Mouse (Mus musculus): ENCODE results near the gene Hoxa3. TPM values are rescaled to one million over a fixed set of nuclear protein-coding genes. Genes with fewer than 3 reads are reported as not detected.

Hoxa3 gene
- polyA plus RNA-seq, 1 experiment from 2014 or later = not detected

DNA sequence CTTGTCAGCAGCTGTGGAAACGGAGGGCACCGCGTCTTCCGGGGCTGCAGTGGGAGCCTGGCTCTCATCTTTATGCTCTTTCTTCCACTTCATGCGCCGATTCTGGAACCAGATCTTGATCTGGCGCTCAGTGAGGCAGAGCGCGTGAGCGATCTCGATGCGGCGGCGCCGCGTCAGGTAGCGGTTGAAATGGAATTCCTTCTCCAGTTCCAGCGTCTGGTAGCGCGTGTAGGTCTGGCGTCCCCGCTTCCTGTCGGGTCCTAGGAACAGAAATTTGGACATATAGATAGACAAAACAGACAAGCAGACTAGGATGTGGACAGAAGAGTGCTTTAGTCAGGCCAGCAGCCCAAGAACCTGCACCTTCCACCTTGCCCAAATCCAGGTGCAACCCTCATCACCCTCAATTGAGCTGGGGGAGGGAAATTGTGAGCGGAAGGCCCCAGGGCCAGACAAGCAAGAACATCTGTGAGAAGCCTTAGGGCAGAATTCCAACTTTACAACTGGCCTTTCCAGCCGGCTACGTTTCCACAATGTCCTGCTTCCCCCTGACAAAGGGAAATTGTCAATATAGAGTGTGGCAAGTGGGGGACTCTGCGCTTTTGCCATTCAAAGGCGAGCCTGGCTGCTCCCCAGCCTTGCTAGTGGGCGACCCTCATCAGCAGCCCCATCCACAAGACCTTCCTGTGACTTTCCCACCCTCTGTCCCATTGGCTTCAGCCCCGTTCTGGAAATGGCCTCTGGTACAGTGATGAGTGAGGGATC lies 2.8 kb upstream of the Hoxa3 start:
- Histone ChIP-seq H3K4me1 (replicated peaks; ENCODE audit: control insufficient read depth, insufficient read depth, low read length) (peaks cover 10% of the 10 kb centered on the region), H3K4me3 (replicated peaks; ENCODE audit: low read length) (no peak overlapping the region), H3K36me3 (ENCODE audit: control insufficient read depth, insufficient read depth) (no peaks in the 10 kb centered on the region), H3K4me2 (ENCODE audit: low read length) (no peak overlapping the region), H3K27me3 (replicated peaks; ENCODE audit: control insufficient read depth, insufficient read depth, low read length) (peaks cover 95% of the 10 kb centered on the region), H3K9me3 (ENCODE audit: control insufficient read depth, low read length) (no peaks in the 10 kb centered on the region), H3K27ac (ENCODE audit: low read length) (no peak overlapping the region), H3K9ac (replicated peaks; ENCODE audit: low read depth, low read length) (no peak overlapping the region)
- 1% methylated on average over 30 of the region's 30 CpGs for WGBS
- no peak for ATAC-seq

DNA sequence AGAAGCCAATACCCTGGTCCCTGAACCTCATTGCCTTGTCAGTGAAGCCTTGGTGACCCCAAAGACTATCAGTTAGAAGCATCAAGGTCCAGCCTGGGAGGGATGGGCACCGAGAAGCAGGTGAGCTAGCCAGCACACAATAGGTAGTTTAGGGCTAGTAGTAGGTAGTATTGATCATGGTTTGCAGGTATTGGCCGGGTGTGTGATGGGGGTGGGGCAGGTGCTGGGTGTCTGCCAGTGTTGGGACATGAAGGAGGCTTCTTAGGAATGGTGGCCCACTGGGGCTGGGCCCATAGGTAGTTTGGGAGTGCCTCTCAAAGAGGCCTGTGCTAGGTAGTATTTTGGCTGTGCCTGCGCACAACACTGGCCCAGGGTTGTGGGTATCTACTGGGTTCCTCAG lies 1.9 kb upstream of the Hoxa3 start:
- Histone ChIP-seq H3K9ac (replicated peaks; ENCODE audit: low read depth, low read length) (no peak overlapping the region), H3K4me3 (replicated peaks; ENCODE audit: low read length) (no peak overlapping the region), H3K4me1 (replicated peaks; ENCODE audit: control insufficient read depth, insufficient read depth, low read length) (peaks cover 10% of the 10 kb centered on the region), H3K9me3 (ENCODE audit: control insufficient read depth, low read length) (no peaks in the 10 kb centered on the region), H3K4me2 (ENCODE audit: low read length) (no peak overlapping the region), H3K36me3 (ENCODE audit: control insufficient read depth, insufficient read depth) (no peaks in the 10 kb centered on the region), H3K27me3 (replicated peaks; ENCODE audit: control insufficient read depth, insufficient read depth, low read length) (peaks cover 94% of the 10 kb centered on the region), H3K27ac (ENCODE audit: low read length) (no peak overlapping the region)
- 17% methylated on average over 3 of the region's 3 CpGs for WGBS
- no peak for ATAC-seq

DNA sequence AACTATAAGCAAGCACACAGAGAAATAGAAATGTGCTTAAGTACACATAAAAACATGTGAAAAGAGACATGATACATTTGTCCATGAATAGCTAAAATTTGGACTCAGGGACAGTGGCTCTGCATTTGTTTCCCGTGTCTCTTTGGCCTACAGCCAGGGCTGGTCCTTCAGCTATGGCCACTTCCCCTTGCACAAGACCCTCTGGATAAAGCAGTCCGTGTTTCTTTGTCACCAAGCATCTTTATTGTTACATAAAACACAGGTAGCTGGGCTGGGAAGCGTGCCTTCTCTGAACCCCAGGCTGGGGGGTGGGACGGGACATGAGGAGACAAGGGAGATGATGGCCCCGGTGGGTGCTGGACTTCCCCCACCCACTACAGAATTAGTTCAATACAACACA lies 1.1 kb upstream of the Hoxa3 start:
- Histone ChIP-seq H3K4me1 (replicated peaks; ENCODE audit: control insufficient read depth, insufficient read depth, low read length) (peaks cover 10% of the 10 kb centered on the region), H3K9ac (replicated peaks; ENCODE audit: low read depth, low read length) (no peak overlapping the region), H3K36me3 (ENCODE audit: control insufficient read depth, insufficient read depth) (no peaks in the 10 kb centered on the region), H3K27me3 (replicated peaks; ENCODE audit: control insufficient read depth, insufficient read depth, low read length) (peaks cover 94% of the 10 kb centered on the region), H3K4me3 (replicated peaks; ENCODE audit: low read length) (no peak overlapping the region), H3K9me3 (ENCODE audit: control insufficient read depth, low read length) (no peaks in the 10 kb centered on the region), H3K4me2 (ENCODE audit: low read length) (no peak overlapping the region), H3K27ac (ENCODE audit: low read length) (no peak overlapping the region)
- ATAC-seq = no peak
- WGBS = 6% methylated on average over 5 of the region's 5 CpGs

DNA sequence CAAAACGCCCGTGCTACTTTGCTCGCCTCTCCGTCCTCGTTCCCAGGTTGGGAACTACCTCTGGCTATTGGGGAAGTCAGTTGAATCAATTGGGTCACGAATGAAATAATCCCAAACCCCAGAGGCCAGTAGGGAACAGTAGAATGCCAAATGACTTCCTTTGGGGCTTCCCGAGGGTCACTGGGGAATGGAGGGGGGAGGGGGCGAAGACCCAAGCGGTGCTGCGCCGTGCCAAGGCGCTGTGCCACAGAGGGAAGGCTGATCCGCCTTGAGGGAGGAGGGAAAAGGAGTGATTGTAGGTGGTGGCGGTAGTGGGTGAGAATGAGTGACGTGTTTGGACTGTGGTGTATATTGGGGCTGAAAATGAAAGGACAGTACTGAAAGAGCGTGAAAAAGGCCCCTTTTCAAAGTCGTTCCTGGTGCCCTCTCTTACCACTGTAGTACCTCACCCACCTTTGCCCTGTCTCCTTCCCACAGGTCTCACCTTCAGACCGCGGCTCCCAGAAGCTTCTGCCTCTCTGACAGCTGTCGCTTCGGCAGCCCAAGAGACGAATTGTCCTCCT lies 499 bp downstream of the Hoxa3 start:
- Histone ChIP-seq H3K36me3 (ENCODE audit: control insufficient read depth, insufficient read depth) (no peaks in the 10 kb centered on the region), H3K9ac (replicated peaks; ENCODE audit: low read depth, low read length) (no peak overlapping the region), H3K27me3 (replicated peaks; ENCODE audit: control insufficient read depth, insufficient read depth, low read length) (peaks cover 96% of the 10 kb centered on the region), H3K27ac (ENCODE audit: low read length) (no peak overlapping the region), H3K4me1 (replicated peaks; ENCODE audit: control insufficient read depth, insufficient read depth, low read length) (peaks cover 10% of the 10 kb centered on the region), H3K9me3 (ENCODE audit: control insufficient read depth, low read length) (no peaks in the 10 kb centered on the region), H3K4me3 (replicated peaks; ENCODE audit: low read length) (no peak overlapping the region), H3K4me2 (ENCODE audit: low read length) (no peak overlapping the region)
- ATAC-seq = no peak
- WGBS = 1% methylated on average over 22 of the region's 22 CpGs

DNA sequence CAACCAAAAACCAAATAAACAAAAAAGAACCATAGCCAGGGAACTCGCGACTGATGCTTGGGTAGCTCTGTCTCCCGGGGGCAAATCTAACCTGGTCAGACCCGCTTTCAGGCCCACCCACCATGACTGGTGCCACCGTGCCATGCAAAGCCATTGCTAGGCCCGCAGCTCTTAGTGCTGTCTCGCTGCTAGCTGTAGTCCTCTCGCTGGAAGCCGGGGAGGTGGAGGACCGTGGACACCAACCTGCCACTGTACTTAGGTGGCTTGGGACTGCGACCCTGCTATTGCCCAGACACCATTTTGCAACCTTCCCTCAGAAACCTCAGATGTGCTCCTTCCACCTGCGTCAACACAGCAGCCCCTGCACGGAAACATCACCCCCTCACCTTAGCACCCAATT lies 1.2 kb downstream of the Hoxa3 start:
- H3K27ac ChIP-seq (ENCODE audit: low read length) = no peak overlapping the region
- no peak overlapping the region for H3K4me3 ChIP-seq (replicated peaks; ENCODE audit: low read length)
- no peak overlapping the region for H3K4me2 ChIP-seq (ENCODE audit: low read length)
- 0 out of 2 replicates have a peak, but pooled peaks have one; percentile 36 for ATAC-seq
- no peaks in the 10 kb centered on the region for H3K9me3 ChIP-seq (ENCODE audit: control insufficient read depth, low read length)
- 3% methylated on average over 13 of the region's 13 CpGs for WGBS
- no peak overlapping the region for H3K9ac ChIP-seq (replicated peaks; ENCODE audit: low read depth, low read length)
- H3K36me3 ChIP-seq (ENCODE audit: control insufficient read depth, insufficient read depth) = no peaks in the 10 kb centered on the region
- H3K4me1 ChIP-seq (replicated peaks; ENCODE audit: control insufficient read depth, insufficient read depth, low read length) = peaks cover 4% of the 10 kb centered on the region
- H3K27me3 ChIP-seq (replicated peaks; ENCODE audit: control insufficient read depth, insufficient read depth, low read length) = peaks cover 96% of the 10 kb centered on the region

DNA sequence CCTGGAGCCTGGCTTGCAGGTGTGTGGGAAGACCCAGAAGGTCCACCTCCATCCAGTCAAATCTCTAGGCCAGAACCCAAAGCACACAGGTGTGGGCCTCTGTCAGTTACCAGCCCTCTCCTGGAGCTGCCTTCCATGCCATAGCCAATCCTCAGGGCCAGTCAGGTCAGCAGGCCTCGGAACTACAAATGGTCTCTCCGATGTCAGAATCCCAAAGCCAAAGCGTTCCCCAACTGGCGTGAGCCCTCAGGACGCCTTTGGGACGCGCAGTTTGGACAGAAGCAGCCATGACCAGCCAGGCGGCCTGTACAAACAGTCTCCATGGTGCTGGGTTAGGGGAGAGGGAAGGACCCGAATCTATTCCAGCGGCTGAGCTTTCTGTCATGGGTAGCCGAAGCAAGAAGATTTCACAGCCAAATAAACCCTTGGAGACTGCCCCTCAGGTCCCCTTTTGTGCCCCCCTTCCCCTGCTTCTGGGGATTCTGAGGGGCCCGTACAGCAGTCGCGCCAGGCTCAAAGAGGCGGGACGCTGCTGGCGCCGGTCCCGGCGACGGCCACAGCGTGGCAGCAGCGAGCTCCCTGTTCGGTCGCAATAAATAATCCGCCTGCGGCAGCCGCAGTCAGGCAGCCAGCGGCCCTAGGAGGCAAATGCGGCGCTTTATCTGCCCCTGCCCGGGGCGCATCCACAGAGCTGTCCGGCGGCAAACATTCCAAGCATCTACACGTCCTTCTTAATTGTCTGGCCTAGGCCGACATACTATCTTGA lies 1.8 kb downstream of the Hoxa3 start:
- under 1% methylated on average over 37 of the region's 37 CpGs for WGBS
- no peak overlapping the region for H3K9ac ChIP-seq (replicated peaks; ENCODE audit: low read depth, low read length)
- H3K9me3 ChIP-seq (ENCODE audit: control insufficient read depth, low read length) = no peaks in the 10 kb centered on the region
- H3K27ac ChIP-seq (ENCODE audit: low read length) = no peak overlapping the region
- peak; percentile 77 for ATAC-seq
- H3K4me3 ChIP-seq (replicated peaks; ENCODE audit: low read length) = no peak overlapping the region
- no peaks in the 10 kb centered on the region for H3K36me3 ChIP-seq (ENCODE audit: control insufficient read depth, insufficient read depth)
- no peak overlapping the region for H3K4me2 ChIP-seq (ENCODE audit: low read length)
- 0 out of 2 replicates have a peak, but pooled peaks cover 2% of the 10 kb centered on the region for H3K4me1 ChIP-seq (replicated peaks; ENCODE audit: control insufficient read depth, insufficient read depth, low read length)
- peaks cover 97% of the 10 kb centered on the region for H3K27me3 ChIP-seq (replicated peaks; ENCODE audit: control insufficient read depth, insufficient read depth, low read length)

DNA sequence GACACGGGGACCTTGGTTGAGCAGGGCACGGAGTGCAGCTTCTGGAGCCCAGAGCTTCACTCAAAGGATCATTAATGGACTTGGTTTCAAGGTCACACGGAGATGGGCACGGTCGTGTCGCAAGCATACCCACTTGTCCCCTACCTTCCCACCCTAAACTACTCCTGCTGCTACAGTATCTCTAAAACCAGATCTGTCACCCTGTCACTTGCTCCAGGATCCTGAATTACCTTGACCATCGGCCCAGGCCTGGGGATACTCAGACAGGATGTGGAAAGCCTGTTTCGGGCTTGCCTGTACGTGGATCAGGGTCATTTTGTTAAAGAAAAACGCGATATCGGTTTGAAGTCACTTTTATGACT lies 3.5 kb downstream of the Hoxa3 start:
- H3K36me3 ChIP-seq (ENCODE audit: control insufficient read depth, insufficient read depth) = no peaks in the 10 kb centered on the region
- no peak overlapping the region for H3K27ac ChIP-seq (ENCODE audit: low read length)
- H3K27me3 ChIP-seq (replicated peaks; ENCODE audit: control insufficient read depth, insufficient read depth, low read length) = peaks cover 95% of the 10 kb centered on the region
- H3K4me2 ChIP-seq (ENCODE audit: low read length) = no peak overlapping the region
- 0 out of 2 replicates have a peak, but pooled peaks cover 2% of the 10 kb centered on the region for H3K4me1 ChIP-seq (replicated peaks; ENCODE audit: control insufficient read depth, insufficient read depth, low read length)
- no peak overlapping the region for H3K4me3 ChIP-seq (replicated peaks; ENCODE audit: low read length)
- H3K9me3 ChIP-seq (ENCODE audit: control insufficient read depth, low read length) = no peaks in the 10 kb centered on the region
- H3K9ac ChIP-seq (replicated peaks; ENCODE audit: low read depth, low read length) = no peak overlapping the region
- no peak for ATAC-seq
- 5% methylated on average over 12 of the region's 12 CpGs for WGBS

DNA sequence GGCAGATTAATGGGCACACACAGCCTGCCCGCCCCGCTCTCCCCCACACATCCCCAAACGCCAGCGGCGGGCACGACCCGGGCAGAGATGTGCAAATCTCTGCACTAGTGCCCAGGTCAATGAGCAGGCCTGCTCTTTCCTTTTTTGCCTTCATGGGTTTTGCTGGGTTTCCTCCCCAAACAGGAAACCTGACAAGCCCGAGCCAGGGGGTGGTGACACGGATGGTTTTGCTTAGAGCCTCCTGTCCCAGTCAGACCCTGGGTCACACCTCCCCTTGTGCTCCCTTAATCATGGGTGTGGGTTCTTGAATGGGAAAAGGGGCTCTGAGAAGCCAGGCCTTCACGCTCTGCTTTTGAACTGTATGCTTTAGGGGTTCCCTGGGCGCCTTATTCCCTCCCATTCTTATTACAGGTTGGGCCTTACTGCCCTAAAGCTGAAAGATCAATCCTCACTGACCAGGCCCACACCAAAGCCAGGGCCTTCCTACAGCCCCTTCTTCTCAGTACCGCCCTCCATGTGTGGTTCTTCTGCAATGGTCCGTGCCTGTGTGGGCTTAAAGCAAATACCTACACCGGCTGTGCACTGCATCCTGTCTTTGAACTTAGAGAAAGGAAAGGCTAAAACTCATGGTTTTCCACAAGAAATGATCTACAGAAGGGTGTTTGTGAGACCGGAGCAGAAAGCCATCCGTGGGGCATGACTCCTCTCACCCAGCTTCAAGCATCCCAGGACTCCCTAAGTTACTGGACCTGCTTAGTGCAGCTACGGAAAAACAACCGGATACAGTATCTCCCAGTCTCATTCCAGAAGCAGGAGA lies 4.1 kb downstream of the Hoxa3 start:
- ATAC-seq = no peak
- Histone ChIP-seq H3K36me3 (ENCODE audit: control insufficient read depth, insufficient read depth) (no peaks in the 10 kb centered on the region), H3K4me3 (replicated peaks; ENCODE audit: low read length) (no peak overlapping the region), H3K4me1 (replicated peaks; ENCODE audit: control insufficient read depth, insufficient read depth, low read length) (peaks cover 6% of the 10 kb centered on the region; the same call in 1 of the 2 replicates), H3K27me3 (replicated peaks; ENCODE audit: control insufficient read depth, insufficient read depth, low read length) (peaks cover 95% of the 10 kb centered on the region), H3K9ac (replicated peaks; ENCODE audit: low read depth, low read length) (no peak overlapping the region), H3K4me2 (ENCODE audit: low read length) (no peak overlapping the region), H3K9me3 (ENCODE audit: control insufficient read depth, low read length) (no peaks in the 10 kb centered on the region), H3K27ac (ENCODE audit: low read length) (no peak overlapping the region)
- 3% methylated on average over 18 of the region's 18 CpGs for WGBS
